Mouse (Mus musculus) MEL (cell line): ENCODE results near the gene Izumo4. TPM values are rescaled to one million over a fixed set of nuclear protein-coding genes. Genes with fewer than 3 reads are reported as not detected.

Experiments used
- DNase-seq: peaks from one replicate; pipeline ENCODE4 v3.0.0; 2011; ENCODE audit warnings: low read depth, low spot score
- H3K27ac ChIP-seq: 2 replicates; pipeline ENCODE4 v1.5.1; 2012; ENCODE audit warnings: low read depth, mild to moderate bottlenecking, control low read depth, low read length, moderate library complexity; ENCODE audit not compliant: control insufficient read depth
- H3K27me3 ChIP-seq, 2 experiments: fragments of 150-350 bp in 1 of 2; sonication (generic) in 1 of 2; 2 replicates each; pipeline ENCODE4 v1.6.1; 2012; ENCODE audit warnings: low read length in 2 of 2, mild to moderate bottlenecking in 2 of 2, improper control_type of control experiment in 1 of 2, moderate library complexity in 1 of 2; ENCODE audit not compliant: insufficient read depth in 2 of 2, control insufficient read depth in 1 of 2
- H3K36me3 ChIP-seq, 2 experiments: 2 replicates each; pipeline ENCODE4 v1.6.1; 2012 to 2014; ENCODE audit warnings: low read length in 2 of 2, improper control_type of control experiment in 1 of 2, inconsistent platforms in 1 of 2, mild to moderate bottlenecking in 1 of 2; ENCODE audit not compliant: insufficient read depth in 2 of 2, control insufficient read depth in 1 of 2
- H3K4me1 ChIP-seq, 2 experiments: fragments of 150-350 bp in 1 of 2; sonication (generic) in 1 of 2; 2 replicates each; pipeline ENCODE4 v1.6.1; 2012; ENCODE audit warnings: low read length in 2 of 2, improper control_type of control experiment in 1 of 2, mild to moderate bottlenecking in 1 of 2; ENCODE audit not compliant: insufficient read depth in 2 of 2, control insufficient read depth in 1 of 2
- H3K4me3 ChIP-seq, 2 experiments: fragments of 150-350 bp in 1 of 2; sonication (generic) in 1 of 2; 2 replicates each; pipeline ENCODE4 v1.5.1; 2012; ENCODE audit warnings: low read depth in 2 of 2, low read length in 2 of 2, mild to moderate bottlenecking in 2 of 2, moderate library complexity in 2 of 2, control low read depth in 1 of 2, improper control_type of control experiment in 1 of 2; ENCODE audit not compliant: control insufficient read depth in 1 of 2, insufficient read depth in 1 of 2
- H3K79me2 ChIP-seq: 2 replicates; pipeline ENCODE4 v1.6.1; 2012; ENCODE audit warnings: mild to moderate bottlenecking, low read length, moderate library complexity; ENCODE audit not compliant: control insufficient read depth, poor library complexity, insufficient read depth
- H3K9ac ChIP-seq: 2 replicates; pipeline ENCODE4 v1.6.1; 2012; ENCODE audit warnings: low read depth, mild to moderate bottlenecking, control low read depth, low read length, moderate library complexity; ENCODE audit not compliant: control insufficient read depth, poor library complexity, severe bottlenecking
- H3K9me3 ChIP-seq: fragments of 150-350 bp; sonication (generic); replicated peaks from 2 replicates; pipeline ENCODE4 v1.6.1; 2012; ENCODE audit warnings: mild to moderate bottlenecking, low read length, improper control_type of control experiment, moderate library complexity; ENCODE audit not compliant: insufficient read depth
- BHLHE40 ChIP-seq: IDR thresholded peaks from 2 replicates; pipeline ENCODE4 v1.6.1; 2012; ENCODE audit warnings: low read depth, mild to moderate bottlenecking, inconsistent platforms, low read length, improper control_type of control experiment, borderline replicate concordance
- CHD1 ChIP-seq: IDR thresholded peaks from 2 replicates; pipeline ENCODE4 v1.6.1; 2012; ENCODE audit warnings: low read depth, mild to moderate bottlenecking, inconsistent platforms, low read length, improper control_type of control experiment
- CHD2 ChIP-seq: IDR thresholded peaks from 2 replicates; pipeline ENCODE4 v1.6.1; 2011; ENCODE audit warnings: low read length, improper control_type of control experiment
- ELF1 ChIP-seq: IDR thresholded peaks from 2 replicates; pipeline ENCODE4 v1.6.1; 2014; ENCODE audit warnings: low read depth, mild to moderate bottlenecking, inconsistent platforms, low read length, improper control_type of control experiment, moderate library complexity
- EP300 ChIP-seq, 2 experiments: IDR thresholded peaks; 2 replicates each; pipeline ENCODE4 v1.6.1; 2011; ENCODE audit warnings: improper control_type of control experiment in 2 of 2, low read length in 2 of 2, low read depth in 1 of 2, mild to moderate bottlenecking in 1 of 2
- ETS1 ChIP-seq: IDR thresholded peaks from 2 replicates; pipeline ENCODE4 v1.6.1; 2012; ENCODE audit warnings: low read depth, mild to moderate bottlenecking, inconsistent platforms, low read length, improper control_type of control experiment, moderate library complexity
- HCFC1 ChIP-seq: IDR thresholded peaks from 2 replicates; pipeline ENCODE4 v1.6.1; 2012; ENCODE audit warnings: low read depth, mild to moderate bottlenecking, inconsistent platforms, low read length, improper control_type of control experiment, moderate library complexity
- JUND ChIP-seq: IDR thresholded peaks from 2 replicates; pipeline ENCODE4 v1.6.1; 2011; ENCODE audit warnings: low read depth, mild to moderate bottlenecking, improper control_type of control experiment, low read length
- MAX ChIP-seq: IDR thresholded peaks from 2 replicates; pipeline ENCODE4 v1.6.1; 2011; ENCODE audit warnings: low read length, improper control_type of control experiment
- MAZ ChIP-seq: IDR thresholded peaks from 2 replicates; pipeline ENCODE4 v1.6.1; 2012; ENCODE audit warnings: low read depth, mild to moderate bottlenecking, inconsistent platforms, low read length, improper control_type of control experiment
- MXI1 ChIP-seq: IDR thresholded peaks from 2 replicates; pipeline ENCODE4 v1.6.1; 2011; ENCODE audit warnings: mild to moderate bottlenecking, low read depth, low read length, improper control_type of control experiment
- MYC ChIP-seq: IDR thresholded peaks from 2 replicates; pipeline ENCODE4 v1.6.1; 2011; ENCODE audit warnings: low read depth, mild to moderate bottlenecking, low read length, improper control_type of control experiment, moderate library complexity
- NELFE ChIP-seq: IDR thresholded peaks from 2 replicates; pipeline ENCODE4 v1.6.1; 2011; ENCODE audit warnings: low read depth, low read length, improper control_type of control experiment
- NRF1 ChIP-seq: IDR thresholded peaks from 2 replicates; pipeline ENCODE4 v1.6.1; 2014; ENCODE audit warnings: low read depth, mild to moderate bottlenecking, inconsistent platforms, low read length, improper control_type of control experiment, moderate library complexity; ENCODE audit not compliant: poor library complexity, insufficient read depth, severe bottlenecking
- POLR2A ChIP-seq, 2 experiments: IDR thresholded peaks; 2 replicates each; pipeline ENCODE4 v1.6.1; 2011 to 2012; ENCODE audit warnings: low read length in 2 of 2, mild to moderate bottlenecking in 2 of 2, control low read depth in 1 of 2, improper control_type of control experiment in 1 of 2, low read depth in 1 of 2, moderate library complexity in 1 of 2; ENCODE audit not compliant: control insufficient read depth in 1 of 2, insufficient read depth in 1 of 2, poor library complexity in 1 of 2
- POLR2AphosphoS2 ChIP-seq: IDR thresholded peaks from 2 replicates; pipeline ENCODE4 v1.6.1; 2011; ENCODE audit warnings: low read length, improper control_type of control experiment
- SIN3A ChIP-seq: IDR thresholded peaks from 2 replicates; pipeline ENCODE4 v1.6.1; 2012; ENCODE audit warnings: low read length, improper control_type of control experiment, inconsistent platforms
- TBP ChIP-seq: IDR thresholded peaks from 2 replicates; pipeline ENCODE4 v1.8.0; 2011; ENCODE audit warnings: low read depth, low read length, improper control_type of control experiment
- TCF12 ChIP-seq: IDR thresholded peaks from 2 replicates; pipeline ENCODE4 v1.6.1; 2014; ENCODE audit warnings: low read depth, mild to moderate bottlenecking, inconsistent platforms, low read length, improper control_type of control experiment, moderate library complexity
- USF1 ChIP-seq: IDR thresholded peaks from 2 replicates; pipeline ENCODE4 v1.6.1; 2014; ENCODE audit warnings: low read depth, mild to moderate bottlenecking, inconsistent platforms, low read length, improper control_type of control experiment, moderate library complexity
- USF2 ChIP-seq, 2 experiments: IDR thresholded peaks; 2 replicates each; pipeline ENCODE4 v1.6.1; 2011 to 2012; ENCODE audit warnings: improper control_type of control experiment in 2 of 2, low read length in 2 of 2, borderline replicate concordance in 1 of 2, inconsistent platforms in 1 of 2, low read depth in 1 of 2, mild to moderate bottlenecking in 1 of 2; ENCODE audit not compliant: insufficient read depth in 1 of 2
- ZMIZ1 ChIP-seq: IDR thresholded peaks from 2 replicates; pipeline ENCODE4 v1.6.1; 2012; ENCODE audit warnings: low read depth, mild to moderate bottlenecking, inconsistent platforms, low read length, improper control_type of control experiment, moderate library complexity
- ZNF384 ChIP-seq: IDR thresholded peaks from 2 replicates; pipeline ENCODE4 v1.6.1; 2012; ENCODE audit warnings: low read depth, mild to moderate bottlenecking, inconsistent platforms, low read length, improper control_type of control experiment
- polyA plus RNA-seq, 2 experiments: library from polyadenylated mRNA; stranded (reverse) in 1 of 2; unstranded in 1 of 2; fragments of >175 nt in 1 of 2; fragments of >200 nt in 1 of 2; gene quantifications; 2 replicates each; pipeline versions ENCODE4 v1.2.1 to v1.2.4; 2012; ENCODE audit warnings: low replicate concordance in 2 of 2, low read depth in 1 of 2; ENCODE audit not compliant: insufficient read length in 2 of 2, insufficient read depth in 1 of 2, missing spikeins in 1 of 2
- total RNA-seq: library from RNA; depleted of rRNA; stranded (reverse); fragments of 300-350 nt; gene quantifications from 2 replicates; pipeline ENCODE4 v1.2.3, GENCODE M21; 2012

Gene Izumo4
- total and polyA plus RNA-seq, 3 experiments: 1.0 to 3.8 TPM; not detected in 1

GRCm38 (mm10) chr10:80692249-80693165 lies 9.5 kb upstream of the Izumo4 start:
- Histone ChIP-seq H3K27ac (peak overlapping the region; percentile 74), H3K79me2 (no peaks in the 10 kb centered on the region; the same call in none of the 2 replicates), H3K4me1 (peaks cover 23 to 55% of the 10 kb centered on the region in 2 experiments), H3K27me3 (no peaks in the 10 kb centered on the region), H3K4me3 (peak overlapping the region; percentile 37 to 45), H3K9ac (peak overlapping the region; percentile 55), H3K36me3 (peaks cover 0 to 40% of the 10 kb centered on the region in 2 experiments; a peak in 2 of 4 replicates), H3K9me3 (no peaks in the 10 kb centered on the region)
- TF ChIP-seq MYC: peak; percentile 83
- 0 out of 2 replicates have a peak, but pooled peaks have one; percentile 38 for TF ChIP-seq TBP
- peak; percentile 35; the same call in 1 of the 2 replicates for TF ChIP-seq NELFE
- peak; percentile 50; the same call in 1 of the 2 replicates for TF ChIP-seq ETS1
- peak; percentile 83; the same call in 1 of the 2 replicates for TF ChIP-seq MXI1
- peak; percentile 73 for TF ChIP-seq ELF1
- TF ChIP-seq NRF1: no peak
- no peak for TF ChIP-seq BHLHE40
- TF ChIP-seq ZNF384: peak; percentile 70
- no peak for TF ChIP-seq JUND
- TF ChIP-seq POLR2A (IDR thresholded peaks at IDR 0.05; ENCODE audit: control insufficient read depth in 1 of 2, insufficient read depth in 1 of 2, low read depth in 1 of 2, low read length in 2 of 2, poor library complexity in 1 of 2): no peak; a peak in 1 of 4 replicates
- peak; percentile 45; the same call in 1 of the 2 replicates for TF ChIP-seq MAX
- TF ChIP-seq CHD2: no peak; the same call in 1 of the 2 replicates
- peak; percentile 45; the same call in 1 of the 2 replicates for TF ChIP-seq MAZ
- 0 out of 2 replicates have a peak, but pooled peaks have one; percentile 43 for TF ChIP-seq CHD1
- 0 out of 2 replicates have a peak, but pooled peaks have one; percentile 47 for TF ChIP-seq TCF12
- peak; percentile 70 for TF ChIP-seq HCFC1
- 0 out of 2 replicates have a peak, but pooled peaks have one; percentile 37 for TF ChIP-seq POLR2AphosphoS2
- TF ChIP-seq ZMIZ1: 0 out of 2 replicates have a peak, but pooled peaks have one; percentile 43
- TF ChIP-seq USF2 (IDR thresholded peaks at IDR 0.05; ENCODE audit: borderline replicate concordance in 1 of 2, insufficient read depth in 1 of 2, low read depth in 1 of 2, low read length in 2 of 2): no peak
- TF ChIP-seq USF1: peak; percentile 49; the same call in 1 of the 2 replicates
- TF ChIP-seq EP300 (IDR thresholded peaks at IDR 0.05; ENCODE audit: low read depth in 1 of 2, low read length in 2 of 2): peak; percentile 13 to 44; a peak in 2 of 4 replicates
- peak; percentile 80 for TF ChIP-seq SIN3A
- peak; percentile 91 for DNase-seq
